Mouse (Mus musculus) ES-Bruce4 (cell line): Measurements from ENCODE around the gene Olfr205. TPM values are rescaled to one million over a fixed set of nuclear protein-coding genes. Genes with fewer than 3 reads are reported as not detected.

Experiments used
- H3K27ac ChIP-seq: 2 replicates; pipeline ENCODE4 v1.5.1; 2012; ENCODE audit warnings: low read length, inconsistent platforms; ENCODE audit not compliant: insufficient read depth
- H3K27me3 ChIP-seq: 2 replicates; pipeline ENCODE4 v1.6.1; 2012; ENCODE audit warnings: mild to moderate bottlenecking, low read length, inconsistent platforms; ENCODE audit not compliant: control insufficient read depth, poor library complexity, insufficient read depth, severe bottlenecking
- H3K36me3 ChIP-seq: 2 replicates; pipeline ENCODE4 v1.6.1; 2012; ENCODE audit warnings: inconsistent platforms, mild to moderate bottlenecking, low read length, moderate library complexity; ENCODE audit not compliant: control insufficient read depth, poor library complexity, insufficient read depth, severe bottlenecking
- H3K4me1 ChIP-seq: one replicate; pipeline ENCODE4 v1.8.1; 2011; ENCODE audit warnings: low read length; ENCODE audit not compliant: control insufficient read depth, insufficient read depth
- H3K4me3 ChIP-seq: 2 replicates; pipeline ENCODE4 v1.5.1; 2011; ENCODE audit warnings: low read depth, mild to moderate bottlenecking, low read length
- H3K9ac ChIP-seq: 2 replicates; pipeline ENCODE4 v1.6.1; 2012; ENCODE audit warnings: low read depth, mild to moderate bottlenecking, inconsistent platforms; ENCODE audit not compliant: poor library complexity, severe bottlenecking
- H3K9me3 ChIP-seq: replicated peaks from 2 replicates; pipeline ENCODE4 v1.6.1; 2012; ENCODE audit warnings: mild to moderate bottlenecking, low read length, inconsistent platforms; ENCODE audit not compliant: control insufficient read depth, poor library complexity, insufficient read depth, severe bottlenecking
- CTCF ChIP-seq: IDR thresholded peaks from one replicate; pipeline ENCODE4 v1.8.1; 2011; ENCODE audit warnings: low read depth, low read length
- EP300 ChIP-seq: IDR thresholded peaks from 2 replicates; pipeline ENCODE4 v1.6.1; 2011; ENCODE audit warnings: low read depth, low read length; ENCODE audit not compliant: insufficient read depth
- POLR2A ChIP-seq: IDR thresholded peaks from one replicate; pipeline ENCODE4 v1.8.1; 2011; ENCODE audit warnings: low read length; ENCODE audit not compliant: insufficient read depth
- polyA plus RNA-seq: library from polyadenylated mRNA; stranded (reverse); fragments of >200 nt; gene quantifications from 2 replicates; pipeline ENCODE4 v1.2.4, GENCODE M21; 2011; ENCODE audit warnings: low read depth; ENCODE audit not compliant: missing spikeins, insufficient read depth, insufficient read length

Gene Olfr205
- polyA plus RNA-seq, 1 experiment, result not detected

DNA sequence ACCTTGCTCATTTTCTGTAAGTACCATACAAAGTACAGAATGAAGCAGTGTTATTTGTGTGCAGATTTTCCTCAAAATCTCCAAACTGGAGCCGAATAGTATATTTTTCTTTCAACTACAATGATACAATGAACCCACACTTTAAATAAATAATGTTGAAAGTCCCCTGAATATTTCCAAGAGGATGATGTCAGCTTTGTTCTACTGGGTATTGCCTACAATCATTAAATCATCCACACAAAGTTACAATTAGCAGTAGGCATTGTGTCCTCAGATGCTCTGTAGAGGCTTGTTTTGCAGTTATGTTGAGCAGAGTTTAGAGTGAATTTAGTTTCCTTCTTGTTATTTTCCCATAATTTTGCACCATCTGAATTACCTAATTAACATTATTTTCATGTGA lies 44.2 kb downstream of the Olfr205 start, which contains the start of gene Olfr202:
Gene Olfr202 (minus strand): TSS at position 101 of the 400 bp plus-strand sequence.
- TF ChIP-seq POLR2A, result no peak
- no peak for TF ChIP-seq EP300
- TF ChIP-seq CTCF, result no peak
- no peak within 1 kb of the TSS for H3K4me3 ChIP-seq
- H3K27ac ChIP-seq, result no peak within 1 kb of the TSS
- H3K36me3 ChIP-seq, result no peaks in the 10 kb centered on the region
- H3K9ac ChIP-seq, result no peak within 1 kb of the TSS
- H3K27me3 ChIP-seq, result no peaks in the 10 kb centered on the region
- H3K9me3 ChIP-seq, result no peaks in the 10 kb centered on the region
- H3K4me1 ChIP-seq, result no peaks in the 10 kb centered on the region

DNA sequence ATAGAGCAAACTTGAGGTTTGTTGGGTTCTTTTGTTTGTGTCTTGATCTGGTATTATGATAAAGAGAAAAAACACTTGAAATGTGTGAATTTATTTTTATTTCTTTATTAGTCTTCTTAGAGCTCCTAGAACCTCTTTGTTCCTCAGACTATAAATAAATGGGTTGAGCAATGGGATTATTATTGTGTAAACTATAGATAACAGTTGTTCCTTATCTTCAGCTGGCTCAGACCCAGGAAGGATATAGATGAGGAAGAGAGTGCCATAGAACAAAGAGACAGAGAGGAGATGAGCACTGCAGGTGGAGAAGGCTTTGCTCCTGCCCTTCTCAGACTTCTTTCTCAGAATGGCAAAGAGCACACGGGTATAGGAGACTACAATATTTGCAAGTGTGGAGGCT lies 47.5 kb downstream of the Olfr205 start:
- H3K27ac ChIP-seq, result no peak overlapping the region
- no peaks in the 10 kb centered on the region for H3K9me3 ChIP-seq
- H3K36me3 ChIP-seq, result no peaks in the 10 kb centered on the region
- H3K27me3 ChIP-seq, result no peaks in the 10 kb centered on the region
- no peaks in the 10 kb centered on the region for H3K4me1 ChIP-seq
- no peak overlapping the region for H3K9ac ChIP-seq
- no peak overlapping the region for H3K4me3 ChIP-seq
- no peak for TF ChIP-seq POLR2A
- no peak for TF ChIP-seq EP300
- no peak for TF ChIP-seq CTCF

DNA sequence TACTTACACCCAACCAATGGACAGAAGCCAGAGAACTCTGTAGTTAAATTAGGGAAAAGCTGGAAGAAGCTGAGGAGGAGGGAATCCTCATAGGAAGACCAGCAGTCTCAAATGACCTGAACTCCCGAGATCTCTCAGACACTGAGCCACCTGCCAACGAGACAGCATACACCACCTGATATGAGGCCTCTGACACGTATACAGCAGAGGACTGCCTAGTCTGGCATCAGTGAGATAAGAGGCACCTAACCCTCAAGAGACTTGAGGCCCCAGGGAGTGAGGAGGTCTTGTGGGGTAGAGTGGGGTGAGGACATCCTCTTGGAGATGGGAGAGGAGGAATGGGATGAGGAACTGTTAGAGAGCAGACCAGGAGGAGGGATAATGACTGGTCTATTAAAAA lies 50.4 kb downstream of the Olfr205 start:
- Histone ChIP-seq H3K9me3 (no peaks in the 10 kb centered on the region), H3K27ac (no peak overlapping the region), H3K27me3 (no peaks in the 10 kb centered on the region), H3K9ac (no peak overlapping the region), H3K36me3 (no peaks in the 10 kb centered on the region), H3K4me1 (no peaks in the 10 kb centered on the region), H3K4me3 (no peak overlapping the region)
- TF ChIP-seq CTCF, result no peak
- TF ChIP-seq POLR2A, result no peak
- no peak for TF ChIP-seq EP300

Other genes with a start within 250 kb of the Olfr205 start
- gene Olfr191, start 241.3 kb downstream of the Olfr205 start, polyA plus RNA-seq, result not detected in 2 replicates
- not detected in 2 replicates for gene Olfr193, start 219.3 kb downstream of the Olfr205 start, polyA plus RNA-seq
- gene Olfr194, start 210.1 kb downstream of the Olfr205 start, polyA plus RNA-seq, result not detected in 2 replicates
- gene Olfr195, start 184.1 kb downstream of the Olfr205 start, polyA plus RNA-seq, result not detected in 2 replicates
- gene Olfr196, start 160.7 kb downstream of the Olfr205 start, polyA plus RNA-seq, result not detected in 2 replicates
- not detected in 2 replicates for gene Olfr198, start 127.6 kb downstream of the Olfr205 start, polyA plus RNA-seq
- gene Olfr199, start 111.4 kb downstream of the Olfr205 start, polyA plus RNA-seq, result not detected in 2 replicates
- gene Olfr201, start 58.5 kb downstream of the Olfr205 start, polyA plus RNA-seq, result not detected in 2 replicates
- not detected in 2 replicates for gene Olfr202, start 44.3 kb downstream of the Olfr205 start, polyA plus RNA-seq
- gene Olfr203, start 32.3 kb downstream of the Olfr205 start, polyA plus RNA-seq, result not detected in 2 replicates
- not detected in 2 replicates for gene Olfr204, start 12.9 kb downstream of the Olfr205 start, polyA plus RNA-seq
- gene Olfr206, start 18.1 kb upstream of the Olfr205 start, polyA plus RNA-seq, result not detected in 2 replicates
- gene Olfr209, start 32.9 kb upstream of the Olfr205 start, polyA plus RNA-seq, result not detected in 2 replicates
- not detected in 2 replicates for gene Gabrr3, start 76.2 kb upstream of the Olfr205 start, polyA plus RNA-seq
- 44.7 and 51.2 TPM in 2 replicates for gene Riox2, start 140.6 kb upstream of the Olfr205 start, polyA plus RNA-seq